Mouse (Mus musculus): ENCODE data around the gene Alg2.

Alg2 gene

DNA sequence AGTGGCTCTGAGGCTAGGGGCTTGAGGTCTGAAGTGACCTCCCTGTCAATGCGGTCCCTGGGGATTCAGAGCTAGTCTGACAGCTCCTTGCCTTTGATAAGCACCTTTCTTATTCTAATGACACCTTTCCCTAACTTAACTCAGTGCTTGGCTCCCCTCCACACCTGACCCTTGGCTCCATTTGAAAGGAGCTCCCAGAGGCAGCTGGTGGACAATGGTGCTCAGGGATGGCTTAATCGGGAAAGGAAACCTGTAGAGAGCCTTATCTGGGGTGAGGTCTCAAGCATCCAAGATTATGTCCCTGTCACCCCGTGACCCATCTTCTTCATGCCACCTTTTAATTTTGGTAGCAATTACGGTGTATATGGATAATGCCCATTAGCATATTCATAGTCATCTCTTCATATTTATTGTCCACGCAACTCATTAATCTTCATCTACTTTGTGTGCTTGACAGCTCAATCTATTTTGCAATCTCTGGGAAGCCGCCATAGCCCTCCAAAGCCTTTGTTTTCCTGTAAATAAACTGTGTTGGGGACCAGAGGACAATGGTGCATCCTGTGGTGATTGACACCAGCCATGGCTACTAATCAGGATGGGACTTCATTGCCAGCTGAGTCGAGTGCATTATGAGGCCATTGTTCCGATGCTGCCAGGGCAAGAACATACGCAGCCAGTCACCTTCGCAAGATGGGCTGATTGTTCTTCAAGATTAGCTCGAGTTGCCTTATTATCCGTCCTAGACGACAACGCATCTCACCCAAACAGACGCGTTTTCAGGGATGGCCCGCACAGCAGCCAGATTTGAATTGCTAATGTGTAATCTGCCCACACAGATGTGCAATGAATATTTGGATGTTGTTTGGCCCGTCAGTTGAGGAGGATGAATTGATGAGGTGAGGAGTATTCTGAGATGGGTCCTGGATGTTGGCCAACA, 24.3 kb downstream of the Alg2 start:
- no peak for DNase-seq

- no peak for DNase-seq
Observed at GRCm38 (mm10) chr4:47449116-47449515, 25.0 kb downstream of the Alg2 start.

- DNase-seq = no peak
Observed at GRCm38 (mm10) chr4:47448526-47448925, 25.6 kb downstream of the Alg2 start.

- DNase-seq = no peak
Observed at GRCm38 (mm10) chr4:47440951-47441350, 33.2 kb downstream of the Alg2 start.

- DNase-seq = no peak
Observed at GRCm38 (mm10) chr4:47438956-47439355, 35.2 kb downstream of the Alg2 start.

DNA sequence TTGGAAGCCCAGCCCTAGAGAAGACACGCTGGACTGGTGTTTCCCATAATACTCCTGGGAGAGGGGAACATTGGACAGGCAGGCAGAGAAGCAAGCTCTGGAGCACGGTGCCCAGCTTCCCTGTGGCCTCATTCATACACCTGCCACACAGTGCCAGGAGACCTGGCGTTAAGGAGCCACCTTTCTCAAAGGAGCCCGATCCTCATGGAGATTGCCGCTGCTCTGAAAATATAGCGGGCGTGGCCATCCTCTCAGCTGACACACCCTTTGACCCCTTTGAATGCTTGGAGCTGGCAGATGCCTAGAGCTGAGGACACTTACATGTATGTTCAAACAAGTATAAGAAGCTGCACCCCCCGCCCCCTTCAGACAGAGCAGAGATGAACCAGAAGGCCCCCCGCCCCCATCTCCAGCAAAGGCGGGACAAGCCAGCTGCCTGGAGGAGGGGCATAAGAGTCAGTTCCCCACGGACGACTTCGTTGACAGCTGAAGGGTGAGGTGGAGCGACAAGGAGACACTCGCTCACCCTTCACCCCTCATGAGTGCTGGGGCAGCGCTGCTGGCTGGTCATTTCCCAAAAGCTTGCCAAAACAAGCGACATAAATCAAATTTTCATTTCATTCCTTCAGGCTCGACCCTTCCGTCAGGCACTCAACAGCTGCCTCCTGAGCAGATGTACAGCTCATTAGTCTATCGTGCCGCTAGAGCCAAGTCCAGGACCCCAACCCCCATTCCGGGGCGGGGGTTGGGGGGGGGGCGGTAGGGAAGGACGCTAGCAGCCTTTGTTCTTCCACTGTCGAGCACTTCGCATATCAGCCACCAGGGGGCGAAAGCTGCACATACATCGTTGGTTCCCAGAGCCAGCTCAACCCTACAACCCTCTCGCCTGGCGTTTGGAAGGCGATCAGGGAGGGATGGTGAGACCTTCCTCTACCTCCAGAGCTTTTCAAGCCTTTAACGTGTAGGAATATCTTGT, 36.5 kb downstream of the Alg2 start:
- peak; percentile 92 for DNase-seq

DNA sequence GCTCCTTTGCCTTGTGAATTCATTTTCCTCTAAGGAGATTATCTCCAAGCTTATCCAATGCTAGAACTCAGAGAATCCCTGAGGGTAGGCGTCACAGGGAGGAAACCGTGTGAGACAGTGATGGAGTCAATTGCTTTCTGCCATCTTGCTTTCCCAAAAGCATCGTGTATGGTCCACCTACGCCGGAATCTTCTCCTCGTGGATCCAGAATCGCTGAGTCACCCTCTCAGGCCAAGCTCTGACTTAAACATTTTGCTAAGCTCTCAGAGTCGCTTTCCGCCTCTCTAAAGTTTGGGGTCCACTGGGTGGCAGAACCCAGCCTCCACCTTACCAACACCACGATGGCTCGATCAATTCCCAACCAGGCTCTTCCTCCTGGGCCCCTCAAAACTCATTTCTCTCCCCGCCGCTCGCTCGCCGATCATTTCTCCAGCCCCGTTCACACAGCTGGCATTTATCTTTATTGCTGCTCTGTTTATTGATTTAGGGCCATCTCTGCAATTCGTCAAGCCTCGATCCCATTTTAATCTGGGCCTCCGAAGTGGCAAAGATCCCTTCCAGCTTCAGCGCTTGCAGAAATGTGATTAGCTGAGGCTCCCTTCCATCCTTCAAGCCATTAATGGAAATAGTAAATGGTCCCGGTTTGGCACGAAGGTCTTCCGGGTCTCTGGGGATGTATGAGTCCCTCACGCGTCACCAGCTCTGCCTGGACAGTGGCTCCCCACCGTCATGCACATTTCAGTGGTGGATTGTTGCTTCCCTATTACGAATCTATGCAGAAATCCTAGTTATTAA, 38.4 kb downstream of the Alg2 start:
- DNase-seq = no peak

DNA sequence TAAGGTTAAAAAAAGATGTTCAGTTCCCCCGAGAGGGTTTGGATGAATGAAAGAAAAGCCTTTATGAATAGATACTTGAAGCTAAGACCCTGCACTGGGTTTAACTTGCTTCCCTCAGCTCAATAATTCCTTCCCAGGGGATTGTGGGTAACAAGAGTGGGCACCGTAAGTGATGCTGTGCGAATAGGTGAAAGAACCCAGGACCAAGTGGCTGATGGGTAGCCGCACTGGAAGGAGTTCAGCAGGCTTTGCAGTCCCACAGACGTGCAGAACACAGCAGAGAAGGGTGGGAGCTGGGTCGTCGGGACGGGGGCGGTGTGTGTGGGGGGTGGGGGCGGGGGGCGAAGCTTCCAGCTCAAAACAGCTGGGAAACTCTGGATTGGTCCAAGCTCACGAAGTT, 39.0 kb downstream of the Alg2 start:
- DNase-seq = no peak

GRCm38 (mm10) chr4:47432766-47433165, 41.4 kb downstream of the Alg2 start:
- no peak for DNase-seq

DNA sequence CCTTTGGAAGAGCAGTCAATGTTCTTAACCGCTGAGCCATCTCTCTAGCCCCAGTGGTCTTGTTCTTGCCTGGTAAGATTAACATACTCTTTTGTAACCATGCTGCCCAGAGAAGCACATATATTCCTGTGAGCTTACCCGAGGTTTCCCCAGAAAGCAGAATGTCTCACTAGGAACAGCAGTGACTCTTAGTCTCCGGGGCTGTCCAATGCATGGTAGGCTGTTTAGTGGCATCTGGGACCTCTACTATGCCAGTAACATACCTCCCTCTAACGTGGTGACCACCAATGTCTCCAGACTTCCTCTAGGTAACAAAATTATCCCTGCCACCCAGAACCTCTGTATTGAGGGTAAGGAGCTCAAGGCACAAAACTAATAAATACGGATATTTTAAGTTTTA, 43.1 kb downstream of the Alg2 start:
- DNase-seq = no peak

DNA sequence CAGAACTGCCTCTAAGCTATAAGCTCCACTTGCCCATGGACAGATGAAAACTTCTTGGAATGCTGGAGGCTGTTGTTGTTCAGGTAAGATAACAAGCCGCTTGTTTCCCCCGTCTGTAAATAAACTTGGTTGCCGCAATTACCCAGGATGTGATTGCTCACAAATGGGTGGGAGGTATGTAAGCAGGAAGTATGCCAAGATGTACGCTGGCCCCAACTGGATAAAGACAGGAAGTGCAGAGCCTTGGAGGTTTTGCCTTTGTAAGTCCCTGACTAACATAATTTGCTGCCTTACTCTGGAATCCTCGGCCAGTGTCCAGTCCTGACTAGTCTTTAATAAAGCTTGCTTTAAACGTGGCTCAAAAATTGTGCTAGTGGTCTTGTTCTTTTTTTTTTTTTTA, 43.6 kb downstream of the Alg2 start:
- DNase-seq = no peak

GRCm38 (mm10) chr4:47427606-47428005, 46.5 kb downstream of the Alg2 start:
- no peak for DNase-seq

GRCm38 (mm10) chr4:47425247-47425830, 48.8 kb downstream of the Alg2 start:
- no peak for DNase-seq

- DNase-seq = no peak
Observed at GRCm38 (mm10) chr4:47424376-47424775, 49.8 kb downstream of the Alg2 start.

GRCm38 (mm10) chr4:47422946-47423345, 51.2 kb downstream of the Alg2 start:
- DNase-seq = no peak

- DNase-seq = no peak
Observed at GRCm38 (mm10) chr4:47422194-47422593, 51.9 kb downstream of the Alg2 start.

DNA sequence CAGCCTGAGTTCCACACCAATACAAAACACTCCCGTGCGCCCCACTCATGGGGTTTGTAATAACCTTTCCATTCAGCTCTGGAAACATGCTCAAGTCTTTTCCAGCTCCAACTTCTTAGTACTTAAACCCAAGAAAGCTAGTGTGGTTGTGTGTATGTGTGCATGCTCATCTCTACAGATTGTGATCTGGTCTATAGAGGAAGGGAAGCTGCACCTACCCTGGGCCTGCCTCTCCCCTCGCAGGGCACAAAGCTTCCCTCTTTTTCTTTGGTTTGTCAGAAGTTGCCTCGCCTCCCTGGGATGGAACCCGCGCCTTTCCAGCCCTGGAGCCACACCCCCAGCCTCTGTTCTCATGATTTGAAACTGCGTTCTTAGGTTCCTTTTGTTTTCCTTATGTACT, 53.9 kb downstream of the Alg2 start:
- no peak for DNase-seq

DNA sequence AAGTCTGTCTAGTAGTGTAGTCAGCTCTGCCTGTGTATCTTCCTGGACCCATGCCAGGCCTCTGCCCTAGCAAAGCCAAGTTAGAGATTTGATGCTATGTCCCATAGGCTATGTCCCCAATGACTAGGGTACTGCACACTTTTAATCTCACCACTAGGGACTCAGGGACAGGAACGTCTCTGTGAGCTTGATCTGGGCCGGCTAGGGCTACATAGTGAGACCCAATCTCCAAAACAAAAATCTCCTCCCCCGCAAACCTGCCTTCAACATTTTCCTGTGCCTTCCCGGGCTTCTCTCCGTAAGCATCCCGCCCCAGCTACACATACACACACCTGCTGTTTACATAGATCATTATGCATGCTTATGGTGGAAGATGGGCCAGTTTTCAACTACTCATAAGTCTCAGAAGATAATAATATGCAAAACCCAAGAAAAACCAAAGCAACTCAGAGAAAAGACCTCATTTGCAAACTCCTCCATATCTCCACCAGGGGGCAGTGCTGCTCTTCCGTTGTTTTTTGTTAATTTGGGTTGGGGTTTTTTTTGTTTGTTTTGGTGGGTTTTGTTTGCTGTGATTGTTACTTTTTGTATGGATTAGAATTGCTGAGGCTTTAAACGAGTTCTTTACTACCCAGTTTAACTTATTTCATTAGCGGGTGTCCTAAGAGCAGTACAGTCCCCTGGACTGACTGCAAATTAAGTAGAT, 54.7 kb downstream of the Alg2 start:
- no peak for DNase-seq

- DNase-seq = no peak
Observed at GRCm38 (mm10) chr4:47417871-47418270, 56.3 kb downstream of the Alg2 start.

Data from lung, postnatal 36 days (tissue).